Mouse (Mus musculus) neural tube, embryonic 11.5 days (tissue): ENCODE measurements around the gene Krtcap3. TPM values are rescaled to one million over a fixed set of nuclear protein-coding genes. Genes with fewer than 3 reads are reported as not detected.
"Not testable (repeated sequence)": the region's sequence is repeated elsewhere in the genome, so short reads cannot be mapped to it uniquely, and the experiment has no call there.

Experiments used
- ATAC-seq: fragments of 200-750 bp; cut with Nextera tagmentation; 2 replicates; pipeline ENCODE4 v1.8.0; 2017; ENCODE audit warnings: moderate number of reproducible peaks, mild to moderate bottlenecking, moderate TSS enrichment, moderate library complexity; ENCODE audit not compliant: insufficient read depth, low FRiP score, low TSS enrichment
- DNase-seq: peaks from one replicate; pipeline ENCODE4 v3.0.0-alpha.2; 2015; ENCODE audit warnings: low spot score
- H3K27ac ChIP-seq: fragments of 300-500 bp; sonication (generic); 2 replicates; pipeline ENCODE4 v1.5.1; 2014; ENCODE audit warnings: low read depth, mild to moderate bottlenecking, low read length
- H3K27me3 ChIP-seq: fragments of 300-500 bp; sonication (generic); 2 replicates; pipeline ENCODE4 v1.6.1; 2014; ENCODE audit warnings: mild to moderate bottlenecking, low read length, mixed read lengths; ENCODE audit not compliant: control insufficient read depth, insufficient read depth
- H3K36me3 ChIP-seq: fragments of 300-500 bp; sonication (generic); 2 replicates; pipeline ENCODE4 v1.6.1; 2014; ENCODE audit warnings: mild to moderate bottlenecking, low read length, moderate library complexity, mixed read lengths; ENCODE audit not compliant: control insufficient read depth, insufficient read depth
- H3K4me1 ChIP-seq: fragments of 300-500 bp; sonication (generic); 2 replicates; pipeline ENCODE4 v1.6.1; 2014; ENCODE audit warnings: low read length, mixed read lengths; ENCODE audit not compliant: control insufficient read depth, insufficient read depth
- H3K4me2 ChIP-seq: fragments of 300-500 bp; sonication (generic); 2 replicates; pipeline ENCODE4 v1.6.1; 2014; ENCODE audit warnings: low read depth, mild to moderate bottlenecking, moderate library complexity
- H3K4me3 ChIP-seq: fragments of 300-500 bp; sonication (generic); 2 replicates; pipeline ENCODE4 v1.5.1; 2014; ENCODE audit warnings: low read depth, low read length
- H3K9ac ChIP-seq: fragments of 300-500 bp; sonication (generic); 2 replicates; pipeline ENCODE4 v1.6.1; 2014; ENCODE audit warnings: mild to moderate bottlenecking, low read length
- H3K9me3 ChIP-seq: fragments of 300-500 bp; sonication (generic); 2 replicates; pipeline ENCODE4 v1.6.1; 2016; ENCODE audit warnings: low read length; ENCODE audit not compliant: control insufficient read depth
- WGBS: fragments of 180-500 bp; shearing (Covaris S2); extraction: QIAGEN DNeasy Blood & Tissue Kit; methylation state at CpG from one replicate; pipeline ENCODE4 v1.1.7; 2014; 5-methylcytosine and 5-hydroxymethylcytosine counted together
- polyA plus RNA-seq: library from polyadenylated mRNA; unstranded; fragments of >200 nt; fragmentation: Nextera tagmentation; extraction: Ambion mirVana; gene quantifications from 2 replicates; pipeline ENCODE4 v1.2.1, GENCODE M21; 2014

Krtcap3 gene
- 2.4 and 3.0 TPM in 2 replicates for polyA plus RNA-seq

- Histone ChIP-seq H3K4me2 (peak within 1 kb of the TSS; percentile 15), H3K27me3 (no peaks in the 10 kb centered on the region), H3K27ac (no peak within 1 kb of the TSS), H3K9ac (peak within 1 kb of the TSS; percentile 12; the same call in 1 of the 2 replicates), H3K36me3 (peaks cover 24% of the 10 kb centered on the region), H3K9me3 (no peaks in the 10 kb centered on the region), H3K4me1 (peaks cover 9% of the 10 kb centered on the region; the same call in 1 of the 2 replicates), H3K4me3 (peak within 1 kb of the TSS; percentile 8)
- ATAC-seq (no peak), DNase-seq (peak; percentile 25)
- 8% methylated on average over 47 of the region's 47 CpGs for WGBS
These were observed at the start of gene Krtcap3 for GRCm38 (mm10) chr5:31251541-31252101. Krtcap3 (plus strand) TSS chr5:31251691.

- peak; percentile 96 for ATAC-seq
- Histone ChIP-seq H3K4me3 (peak within 1 kb of the TSS; percentile 81), H3K27ac (peak within 1 kb of the TSS; percentile 76), H3K9me3 (peaks cover 5% of the 10 kb centered on the region), H3K27me3 (no peaks in the 10 kb centered on the region), H3K9ac (peak within 1 kb of the TSS; percentile 88), H3K4me2 (peak within 1 kb of the TSS; percentile 89), H3K36me3 (peaks cover 36% of the 10 kb centered on the region), H3K4me1 (peaks cover 14% of the 10 kb centered on the region; the same call in 1 of the 2 replicates)
- peak; percentile 96 for DNase-seq
- under 1% methylated on average over 53 of the region's 53 CpGs for WGBS
These were observed 49.5 kb upstream of the Krtcap3 start, which contains the start of gene Zfp513 for GRCm38 (mm10) chr5:31201742-31202590. Zfp513 (minus strand) TSS chr5:31202303.

GRCm38 (mm10) chr5:31202933-31203332, 48.6 kb upstream of the Krtcap3 start:
- 80% methylated on average over 7 of the region's 7 CpGs for WGBS
- H3K36me3 ChIP-seq: peaks cover 33% of the 10 kb centered on the region

GRCm38 (mm10) chr5:31203866-31204265, 47.6 kb upstream of the Krtcap3 start:
- WGBS: 89% methylated on average over 2 of the region's 2 CpGs

More at GRCm38 (mm10) chr5:31202933-31203332, 48.6 kb upstream of the Krtcap3 start:
- peaks cover 5% of the 10 kb centered on the region for H3K9me3 ChIP-seq
- peak overlapping the region; percentile 70 for H3K4me2 ChIP-seq
- DNase-seq: no peak
- no peaks in the 10 kb centered on the region for H3K27me3 ChIP-seq
- peak overlapping the region; percentile 81 for H3K4me3 ChIP-seq
- peak overlapping the region; percentile 67; the same call in 1 of the 2 replicates for H3K9ac ChIP-seq
- no peak for ATAC-seq
- H3K4me1 ChIP-seq: peaks cover 14% of the 10 kb centered on the region; the same call in 1 of the 2 replicates
- H3K27ac ChIP-seq: peak overlapping the region; percentile 76; the same call in 1 of the 2 replicates

GRCm38 (mm10) chr5:31204421-31204820, 47.1 kb upstream of the Krtcap3 start:
- DNase-seq: no peak
- peaks cover 24% of the 10 kb centered on the region for H3K36me3 ChIP-seq
- peaks cover 5% of the 10 kb centered on the region for H3K9me3 ChIP-seq
- H3K27ac ChIP-seq: no peak overlapping the region
- no peak overlapping the region for H3K4me2 ChIP-seq
- 95% methylated on average over 6 of the region's 6 CpGs for WGBS
- no peak overlapping the region for H3K9ac ChIP-seq
- H3K27me3 ChIP-seq: no peaks in the 10 kb centered on the region
- H3K4me1 ChIP-seq: peaks cover 14% of the 10 kb centered on the region; the same call in 1 of the 2 replicates
- no peak for ATAC-seq
- H3K4me3 ChIP-seq: no peak overlapping the region

More at GRCm38 (mm10) chr5:31203866-31204265, 47.6 kb upstream of the Krtcap3 start:
- Histone ChIP-seq H3K4me1 (peaks cover 14% of the 10 kb centered on the region; the same call in 1 of the 2 replicates), H3K27ac (no peak overlapping the region), H3K9ac (no peak overlapping the region), H3K9me3 (peaks cover 5% of the 10 kb centered on the region), H3K36me3 (peaks cover 29% of the 10 kb centered on the region), H3K4me3 (no peak overlapping the region), H3K27me3 (no peaks in the 10 kb centered on the region), H3K4me2 (no peak overlapping the region)
- DNase-seq (no peak), ATAC-seq (no peak)

- not testable (repeated sequence) for H3K4me3 ChIP-seq, H3K27me3 ChIP-seq, ATAC-seq, DNase-seq, H3K9me3 ChIP-seq, H3K36me3 ChIP-seq, H3K9ac ChIP-seq, H3K27ac ChIP-seq, H3K4me2 ChIP-seq, H3K4me1 ChIP-seq
- 87% methylated on average over 6 of the region's 6 CpGs for WGBS
These were observed 34.9 kb upstream of the Krtcap3 start for GRCm38 (mm10) chr5:31216554-31216953.

- WGBS: 56% methylated on average over 7 of the region's 7 CpGs
- ATAC-seq (no peak), DNase-seq (no peak)
- no peaks in the 10 kb centered on the region for H3K27me3 ChIP-seq
- H3K27ac ChIP-seq: no peak overlapping the region
- H3K4me1 ChIP-seq: peaks cover 2% of the 10 kb centered on the region; the same call in 1 of the 2 replicates
- no peaks in the 10 kb centered on the region for H3K36me3 ChIP-seq
- H3K9ac ChIP-seq: no peak overlapping the region
- no peak overlapping the region for H3K4me2 ChIP-seq
- H3K9me3 ChIP-seq: no peaks in the 10 kb centered on the region
- no peak overlapping the region for H3K4me3 ChIP-seq
These were observed 33.2 kb upstream of the Krtcap3 start for GRCm38 (mm10) chr5:31218294-31218693.

GRCm38 (mm10) chr5:31219070-31219469, 32.4 kb upstream of the Krtcap3 start:
- H3K4me2 ChIP-seq: peak overlapping the region; percentile 84
- H3K27me3 ChIP-seq: no peaks in the 10 kb centered on the region
- WGBS: 4% methylated on average over 2 of the region's 2 CpGs
- no peak overlapping the region for H3K9ac ChIP-seq
- ATAC-seq (no peak), DNase-seq (no peak)
- H3K4me1 ChIP-seq: peaks cover 2% of the 10 kb centered on the region; the same call in 1 of the 2 replicates
- H3K27ac ChIP-seq: no peak overlapping the region
- H3K36me3 ChIP-seq: no peaks in the 10 kb centered on the region
- no peaks in the 10 kb centered on the region for H3K9me3 ChIP-seq
- peak overlapping the region; percentile 84 for H3K4me3 ChIP-seq
